Mouse (Mus musculus) neural tube, embryonic 10.5 days (tissue): ENCODE measurements around the gene Snap91.
A peak's percentile ranks its signal among the peaks of the same experiment; 100 is the strongest.

ENCODE experiments used
- DNase-seq: peaks from one replicate; pipeline ENCODE4 v3.0.0-alpha.2; 2017; ENCODE audit warnings: low spot score; ENCODE audit errors: extremely low spot score

Gene Snap91

DNA sequence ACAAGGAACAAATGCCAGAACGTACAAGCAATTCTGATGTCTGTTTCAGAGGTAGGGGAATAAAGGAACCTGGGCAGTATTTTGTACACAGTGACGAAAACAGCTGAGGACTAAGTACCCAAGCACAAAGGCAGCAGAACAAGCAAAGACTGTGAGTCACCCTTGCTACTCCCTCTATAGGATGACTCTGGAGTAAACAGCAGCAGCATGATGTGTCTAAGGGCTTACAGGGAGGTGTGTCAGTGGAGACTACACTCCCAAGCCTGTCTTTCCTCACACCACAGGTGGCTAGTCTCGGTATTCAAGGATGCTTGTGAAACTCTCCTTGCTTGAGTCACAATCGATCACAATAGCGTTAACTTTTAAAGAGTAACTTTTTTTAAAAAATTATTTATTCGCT lies 66.1 kb downstream of the Snap91 start:
- no peak for DNase-seq

DNA sequence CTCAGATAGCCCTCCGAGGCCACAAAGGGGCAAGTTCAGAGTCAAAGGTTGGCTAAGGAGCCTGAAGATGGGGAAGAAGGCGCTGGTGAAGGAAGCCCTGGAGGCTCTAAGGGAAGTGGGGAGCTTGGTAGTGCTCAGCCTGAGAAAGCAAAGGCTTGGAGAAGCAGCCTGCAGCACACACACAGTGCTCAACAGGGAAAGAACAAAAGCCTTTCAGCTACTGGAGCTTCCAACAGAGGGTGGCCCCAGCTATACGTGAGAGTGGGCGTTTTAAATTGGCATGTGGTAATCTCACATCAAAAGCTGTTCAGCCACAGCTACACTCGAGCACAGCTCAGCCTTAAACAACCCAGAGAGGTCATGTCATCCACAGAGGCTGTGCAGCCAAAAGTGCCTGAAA lies 67.1 kb downstream of the Snap91 start:
- DNase-seq = no peak

DNA sequence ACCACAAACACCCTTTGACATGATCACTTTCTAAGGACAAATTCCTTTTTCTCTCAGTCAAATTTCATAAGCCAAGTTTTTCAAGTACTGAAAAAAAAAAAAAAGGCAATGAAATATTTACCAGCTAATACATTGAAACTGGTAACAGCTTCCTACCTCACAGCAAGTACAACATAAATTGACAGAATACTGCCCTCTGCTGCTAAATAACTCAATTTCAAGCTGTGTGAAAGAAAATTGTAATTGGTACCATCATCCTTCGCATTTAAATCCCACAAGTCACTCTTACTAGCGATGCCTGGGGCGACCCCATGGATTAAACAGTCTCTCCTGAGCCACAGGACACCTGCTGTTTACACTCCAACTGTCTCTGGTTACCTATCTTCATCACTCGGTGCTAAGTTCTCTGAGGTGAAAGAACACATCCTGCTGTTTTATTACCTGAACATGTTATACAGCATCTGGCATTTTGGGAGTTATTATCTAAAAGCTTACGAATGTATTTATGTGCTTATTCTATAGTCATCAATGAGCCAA lies 69.7 kb downstream of the Snap91 start:
- DNase-seq = no peak

DNA sequence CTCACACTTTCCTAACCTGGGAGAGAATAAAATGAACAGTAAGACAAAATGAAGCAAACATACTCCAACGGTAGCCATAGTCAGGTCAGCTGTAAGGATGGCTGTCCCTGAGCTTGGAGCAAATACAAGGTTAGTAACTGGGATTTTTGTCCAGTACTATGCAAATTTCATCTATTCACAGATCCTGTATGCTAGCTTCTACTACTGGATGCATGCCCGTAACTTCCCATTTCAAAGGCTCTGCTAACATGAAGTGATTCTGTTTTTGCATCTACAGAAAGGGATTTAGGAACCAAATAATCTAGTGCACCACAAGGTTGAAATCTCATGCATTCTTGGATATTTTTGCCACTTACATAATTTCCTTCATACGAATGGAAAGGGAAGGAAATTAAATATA lies 70.2 kb downstream of the Snap91 start:
- DNase-seq = no peak

DNA sequence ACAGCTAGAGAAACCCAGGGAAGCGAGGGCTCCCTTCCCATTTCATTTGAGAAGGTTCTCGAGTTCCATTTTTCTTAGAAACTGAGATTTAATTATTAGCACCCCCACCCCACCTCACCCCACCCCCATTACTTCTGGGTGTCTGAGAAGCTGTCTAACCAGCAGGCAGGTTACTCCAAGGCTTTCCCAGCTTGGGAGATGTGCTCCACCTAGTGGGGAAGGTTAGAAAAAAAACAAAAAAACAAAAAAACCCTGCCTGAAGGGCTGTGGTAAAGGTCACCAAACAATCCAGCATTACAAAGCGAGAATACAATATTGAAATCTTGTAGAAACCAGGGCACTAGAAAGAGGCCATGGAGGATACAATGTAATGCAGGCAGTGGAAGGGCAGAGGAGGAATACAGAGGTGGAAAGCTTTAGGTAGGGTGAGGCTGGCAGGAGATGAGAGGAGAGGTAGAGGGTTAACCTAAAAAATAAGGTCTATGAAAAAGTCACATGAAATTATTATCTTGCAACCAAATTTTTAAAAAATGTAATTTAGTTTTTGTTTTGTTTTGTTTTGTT lies 79.8 kb downstream of the Snap91 start:
- peak; percentile 21 for DNase-seq

DNA sequence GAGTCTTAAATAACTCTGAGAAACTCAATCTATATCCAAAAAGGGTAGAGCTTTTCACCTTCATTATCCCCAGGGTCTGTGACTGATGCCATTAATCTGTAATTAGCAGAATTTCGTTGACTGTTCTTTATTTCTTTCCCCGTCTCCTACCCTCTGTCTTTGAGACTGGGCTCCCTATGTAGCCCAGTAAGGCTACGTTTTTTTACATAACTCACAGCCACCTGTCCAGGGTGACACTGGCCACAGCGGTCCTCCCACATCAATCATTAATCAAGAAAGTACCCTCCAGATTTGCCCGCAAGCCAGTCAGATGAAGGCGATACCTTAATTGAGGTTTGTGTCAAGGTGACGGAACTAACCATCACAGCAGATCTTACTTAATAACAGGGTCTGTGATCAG lies 81.4 kb downstream of the Snap91 start:
- DNase-seq = no peak

DNA sequence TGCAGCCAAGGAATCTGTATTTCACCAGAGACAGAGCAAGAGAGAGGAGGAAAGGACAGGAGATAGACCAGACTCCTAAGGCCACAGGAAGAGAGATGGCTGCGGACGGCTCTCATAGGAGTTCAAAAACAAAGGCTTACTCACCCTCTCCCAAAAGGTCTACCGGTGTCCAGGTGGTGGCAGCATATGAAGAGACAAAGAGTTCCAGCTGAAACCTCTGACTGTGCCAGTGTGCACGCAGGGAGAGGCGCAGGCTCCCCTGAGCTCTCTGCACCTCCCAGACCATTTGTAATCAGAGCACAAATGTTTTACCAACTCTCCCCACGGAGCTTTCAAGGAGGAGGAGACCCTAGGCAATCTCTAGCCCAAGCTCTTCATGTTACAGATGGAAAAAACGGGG lies 81.8 kb downstream of the Snap91 start:
- no peak for DNase-seq

DNA sequence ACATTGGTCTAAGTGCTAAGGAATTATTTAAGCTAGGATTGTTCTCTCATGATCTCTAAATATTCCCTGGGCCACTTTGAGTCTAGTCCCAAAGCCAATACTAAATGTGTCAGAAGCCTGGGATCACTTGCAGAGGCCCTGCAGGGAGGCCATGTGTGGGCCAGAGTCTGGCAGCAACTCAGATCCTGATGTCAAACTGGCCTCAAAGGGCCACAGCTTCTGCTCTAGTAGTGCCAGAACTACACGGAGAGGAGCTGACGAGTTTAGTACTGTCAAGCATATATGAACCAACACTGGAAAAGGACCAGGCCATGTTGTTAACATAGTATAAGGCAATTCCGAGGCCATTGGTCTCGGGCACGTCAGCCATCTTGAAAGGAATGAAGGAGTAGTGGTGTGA lies 82.3 kb downstream of the Snap91 start:
- DNase-seq = no peak

DNA sequence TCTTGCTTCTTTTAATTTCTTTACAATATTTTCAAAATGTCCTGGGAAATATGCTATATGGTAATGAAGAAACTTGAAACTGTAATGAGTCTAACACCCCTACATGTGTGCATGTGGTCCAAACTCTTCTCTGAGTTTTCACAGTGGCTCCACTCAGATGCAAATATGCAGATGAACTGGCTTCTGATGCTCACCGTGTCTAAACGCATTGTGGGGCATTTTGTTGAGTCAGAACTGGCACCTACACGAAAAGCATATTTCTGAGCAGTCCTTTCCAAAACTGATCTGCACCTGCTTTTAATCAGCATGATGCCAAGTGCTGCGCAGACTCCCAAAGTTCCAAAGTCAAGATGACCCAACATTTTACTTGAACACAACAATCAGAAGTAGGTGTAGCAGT lies 82.9 kb downstream of the Snap91 start:
- no peak for DNase-seq

DNA sequence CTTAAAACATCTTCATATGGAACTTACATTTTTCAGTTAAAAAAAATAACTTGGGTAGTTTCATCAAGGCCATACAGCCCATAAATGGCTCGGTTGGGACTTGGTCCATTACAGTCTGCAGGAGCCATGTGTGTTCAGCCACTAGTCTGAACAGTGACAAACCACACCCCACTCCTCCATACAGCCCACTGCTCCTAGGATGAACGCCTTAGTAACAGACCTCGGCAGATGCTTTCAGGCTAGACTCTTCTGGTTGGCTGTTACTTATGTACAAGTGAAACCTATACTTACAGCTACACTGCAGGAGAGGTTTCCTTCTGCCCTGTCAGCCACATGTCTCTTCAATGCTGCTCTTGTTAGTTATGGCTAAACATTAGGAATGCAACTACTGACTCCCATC lies 85.2 kb downstream of the Snap91 start:
- DNase-seq = no peak

DNA sequence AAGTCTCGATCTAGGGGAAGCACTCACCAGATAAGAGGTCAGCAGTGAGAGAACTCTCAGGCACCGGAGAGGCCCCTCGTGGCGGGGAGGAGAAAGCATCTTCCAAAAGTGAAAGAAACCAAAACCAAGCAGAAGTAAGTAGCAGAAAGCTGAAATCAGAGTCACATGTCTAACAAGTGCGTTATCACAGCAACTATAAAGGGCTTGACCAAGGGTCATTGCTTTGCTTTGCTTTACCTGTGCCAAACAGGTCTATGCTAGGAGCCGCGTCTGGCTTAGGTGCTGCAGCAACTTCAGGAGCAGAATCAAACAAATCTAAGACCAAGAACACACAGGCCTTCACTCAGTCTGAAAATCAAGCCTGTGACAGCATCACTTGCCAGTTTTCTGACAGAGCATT lies 88.5 kb downstream of the Snap91 start:
- DNase-seq = no peak

DNA sequence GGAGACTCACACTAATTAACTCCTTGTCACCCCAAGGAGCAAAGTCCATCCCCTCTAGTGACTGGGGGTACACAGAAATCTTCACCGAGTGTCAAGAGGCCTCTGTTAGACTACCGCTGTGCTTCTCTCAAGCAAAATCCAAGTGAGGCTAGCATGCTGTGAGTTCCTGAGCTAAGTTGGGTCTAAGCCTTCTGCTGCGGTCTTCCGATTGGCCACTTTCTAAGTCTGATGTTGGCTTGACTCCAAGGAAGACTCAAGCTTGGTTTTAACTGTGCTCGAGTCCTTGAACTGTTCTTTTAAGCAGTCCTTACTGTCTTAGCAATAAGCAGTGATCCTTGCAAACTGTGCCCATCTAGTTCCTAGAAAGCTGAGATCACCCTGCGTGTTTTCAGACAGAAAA lies 91.3 kb downstream of the Snap91 start:
- DNase-seq = no peak

DNA sequence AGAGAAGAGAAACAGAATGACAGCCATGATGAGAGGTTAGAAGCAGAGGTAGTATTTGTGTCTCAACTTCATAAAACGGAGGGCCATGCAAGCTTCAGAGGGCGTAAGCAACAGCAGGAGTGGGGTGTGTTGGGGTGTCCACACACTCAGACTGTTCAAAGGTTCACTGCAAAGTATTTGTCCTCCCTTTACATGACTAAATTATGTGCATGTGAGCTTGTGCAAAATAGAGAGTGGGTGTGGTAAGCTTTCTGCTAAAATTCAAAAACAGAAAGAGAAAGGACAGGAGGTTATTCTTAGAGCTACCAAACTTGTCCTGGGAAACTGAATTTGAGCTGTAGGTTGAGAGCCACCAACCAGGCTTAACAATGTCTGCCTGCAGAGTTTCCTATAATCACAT lies 97.6 kb downstream of the Snap91 start:
- no peak for DNase-seq

DNA sequence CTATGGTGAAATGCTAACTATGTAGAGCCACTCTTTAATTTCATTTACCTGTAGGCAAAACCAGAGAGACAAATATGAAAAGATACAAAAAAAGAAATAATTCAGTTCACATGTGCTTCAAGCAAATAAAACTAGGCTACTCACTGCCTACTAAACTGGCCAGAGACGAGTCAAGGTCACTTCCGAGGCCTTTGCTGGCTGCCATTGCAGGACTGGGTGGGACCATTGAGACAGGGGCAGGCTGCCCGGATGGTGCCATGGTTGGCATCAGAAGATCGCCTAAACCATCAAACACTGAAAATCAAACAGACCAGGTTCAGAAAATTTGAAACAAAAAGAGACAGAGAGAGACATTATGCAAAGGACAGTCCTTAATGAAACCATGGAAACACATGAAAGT lies 99.0 kb downstream of the Snap91 start:
- no peak for DNase-seq

DNA sequence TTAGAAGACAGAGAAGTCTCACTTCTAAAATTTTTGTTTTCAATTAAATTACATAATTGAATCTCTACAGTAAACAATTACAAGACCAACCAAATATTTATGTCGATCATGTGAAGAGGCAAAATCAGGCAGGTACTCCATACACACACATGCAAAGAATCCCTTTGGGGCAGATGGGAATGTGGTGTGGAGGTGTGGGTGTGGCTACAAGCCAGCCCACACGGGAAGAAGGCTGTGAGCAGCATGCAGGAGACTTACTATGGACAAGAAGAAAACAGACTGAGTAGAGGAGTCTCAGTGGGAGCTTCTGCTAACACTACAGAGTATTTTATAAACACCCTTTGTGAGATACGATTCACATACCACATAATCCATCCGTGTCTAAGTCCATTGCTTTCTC lies 102.2 kb downstream of the Snap91 start:
- DNase-seq = no peak

DNA sequence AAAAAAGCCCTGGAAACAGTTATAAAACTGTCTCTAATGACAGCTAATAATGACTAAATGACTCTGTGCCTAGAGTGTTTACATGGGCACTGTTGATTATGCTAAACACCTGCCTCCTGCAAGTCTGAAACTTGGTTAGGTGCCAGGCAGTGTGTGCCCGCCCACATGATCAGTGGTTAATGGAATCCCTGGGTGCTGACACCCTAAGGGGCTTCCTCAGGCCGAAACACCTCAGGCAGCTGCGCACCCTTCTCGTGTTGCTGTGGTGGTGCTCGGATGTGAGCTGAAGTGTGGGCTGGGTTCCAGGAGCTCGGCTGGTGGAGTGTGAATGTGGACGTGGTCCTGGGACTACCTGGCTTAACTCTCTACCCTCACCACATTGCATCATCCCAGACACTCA lies 103.1 kb downstream of the Snap91 start:
- no peak for DNase-seq

DNA sequence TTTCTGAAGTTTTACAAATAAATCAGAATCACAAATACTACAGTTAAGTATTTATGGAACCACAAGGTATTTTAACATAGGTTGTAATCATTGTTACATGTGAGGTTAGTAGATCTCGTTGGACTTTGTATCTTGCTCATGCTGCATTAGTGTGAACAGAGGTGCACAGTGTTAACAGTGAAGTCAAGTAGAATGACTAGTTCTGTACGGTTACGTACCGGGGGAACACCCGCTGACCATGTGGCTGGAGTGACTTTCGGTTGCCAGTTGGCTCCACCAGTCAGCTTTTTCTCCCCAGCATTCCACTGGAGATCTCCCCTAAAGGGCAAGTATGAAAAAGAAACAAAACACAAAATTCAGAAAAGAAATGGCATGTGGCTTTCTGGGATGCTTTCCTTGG lies 105.1 kb downstream of the Snap91 start:
- DNase-seq = no peak

DNA sequence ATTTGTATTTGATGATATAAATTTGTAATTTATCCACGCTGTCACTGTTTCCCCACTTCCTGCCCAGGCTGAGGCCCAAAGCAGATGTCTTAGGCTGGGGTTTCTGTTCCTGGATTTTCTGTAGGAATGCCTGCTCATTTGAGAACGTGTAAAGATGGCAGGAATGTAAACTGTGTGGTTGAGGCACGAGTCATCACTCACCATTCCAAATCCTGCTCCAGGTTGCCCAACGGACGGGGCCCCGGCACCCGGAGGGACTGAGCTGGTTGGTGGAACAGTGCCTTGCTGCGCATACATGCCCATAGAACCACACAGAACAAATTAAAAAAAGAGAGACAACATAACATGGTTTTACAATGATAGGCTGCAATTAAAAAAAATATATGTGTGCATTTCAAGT lies 106.5 kb downstream of the Snap91 start:
- no peak for DNase-seq

DNA sequence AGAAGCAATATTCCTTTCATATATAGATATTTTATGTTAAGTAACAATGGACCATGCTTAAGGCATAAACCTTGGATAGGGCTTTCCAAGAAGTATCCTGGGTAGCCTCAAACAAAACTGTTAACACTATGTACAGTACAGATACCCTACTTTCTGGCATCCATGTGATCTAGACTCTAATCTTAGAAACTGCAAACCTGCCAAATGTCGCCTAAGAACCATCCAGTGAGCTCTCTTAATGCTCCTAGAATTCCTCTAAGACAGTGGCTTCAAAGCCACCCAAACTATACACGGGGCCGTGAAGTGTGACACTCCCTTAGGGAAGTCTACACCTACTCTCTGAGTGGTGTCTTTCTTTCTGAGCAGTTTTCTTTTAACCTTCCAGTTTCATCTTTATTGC lies 107.6 kb downstream of the Snap91 start:
- no peak for DNase-seq

DNA sequence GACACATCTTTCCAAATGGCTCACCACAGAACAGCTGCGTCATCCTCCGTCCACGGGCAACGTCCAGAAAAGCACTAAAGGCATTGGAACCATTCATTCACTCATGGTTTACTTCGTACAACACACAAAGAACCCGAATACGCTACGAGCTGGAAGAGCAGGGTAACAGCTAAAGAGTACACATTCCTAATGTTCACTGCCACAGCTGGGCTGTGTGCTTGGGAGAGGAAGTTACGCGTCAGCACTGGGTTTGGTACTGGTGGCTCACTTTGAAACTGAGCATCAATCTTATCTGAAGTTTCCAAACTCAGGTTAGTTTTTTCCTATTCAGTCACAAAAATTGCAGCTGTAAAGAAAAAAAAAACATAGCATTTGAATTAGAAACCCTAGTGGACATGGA lies 113.5 kb downstream of the Snap91 start:
- no peak for DNase-seq

DNA sequence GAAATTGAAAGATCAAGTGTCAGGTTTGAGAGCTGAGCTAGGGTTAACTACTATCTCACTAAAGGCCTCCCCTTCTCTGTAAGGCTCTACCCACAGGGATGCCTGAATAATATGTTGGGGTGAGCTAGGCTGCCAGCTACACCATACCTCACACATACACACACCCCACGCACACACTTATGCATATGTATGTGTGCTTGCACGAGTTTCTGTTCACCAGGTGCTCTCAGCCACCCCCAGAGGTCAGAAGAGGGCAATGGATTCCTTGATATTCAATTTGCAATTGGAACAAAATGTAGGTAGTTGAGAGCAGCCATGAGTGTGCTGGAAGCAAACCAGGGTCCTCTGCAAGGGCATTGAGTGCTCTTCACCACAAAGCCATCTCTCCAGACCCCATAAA lies 116.5 kb downstream of the Snap91 start:
- DNase-seq = no peak

DNA sequence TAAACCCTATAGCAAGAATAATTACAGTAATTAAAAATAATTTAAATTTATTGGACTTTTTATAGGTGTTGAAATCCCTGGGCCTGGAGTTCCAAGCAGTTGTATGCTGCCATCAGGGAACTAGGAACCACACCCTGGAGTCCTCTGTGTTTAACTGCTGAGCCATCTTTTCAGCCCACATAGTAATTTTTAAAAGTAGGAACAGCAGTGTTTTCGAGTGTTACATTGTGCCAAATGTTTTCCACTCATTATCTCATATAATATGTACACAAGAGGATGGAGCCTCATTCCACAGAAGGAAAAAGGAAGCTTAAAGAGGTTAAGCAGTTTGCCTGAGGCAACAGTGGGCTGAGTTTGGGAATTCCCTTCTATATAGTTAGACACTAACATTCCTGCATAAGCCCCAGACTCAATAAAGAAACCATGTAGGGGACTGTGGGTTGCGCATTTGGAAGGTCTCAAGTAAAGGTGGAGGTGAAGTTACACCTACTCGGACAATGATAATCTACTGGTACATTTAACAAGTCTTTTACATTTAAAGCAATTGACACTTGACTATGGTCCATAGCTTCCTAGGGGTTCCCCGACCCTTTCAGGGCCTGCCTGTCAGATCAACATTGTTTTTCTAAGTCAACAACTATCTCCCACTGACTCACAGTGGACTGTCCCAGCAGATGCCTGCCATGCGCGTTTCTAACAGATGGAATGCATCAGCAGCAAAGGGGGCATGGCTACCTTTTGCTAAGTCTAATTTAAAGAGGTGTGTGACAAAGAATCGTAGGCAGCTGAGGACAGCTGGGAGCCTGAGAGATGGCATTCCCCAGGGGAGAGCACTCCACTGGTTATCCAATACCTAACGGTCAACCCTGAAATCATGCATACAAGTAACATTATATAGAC lies 117.7 kb downstream of the Snap91 start:
- peak; percentile 26 for DNase-seq
